Comparison of ENCODE assay signal across 21 mouse cellular contexts in genomic region chr11:117844997-117845396, GRCm38 (mm10). TPM values are rescaled to one million over a fixed set of nuclear protein-coding genes. Genes with fewer than 3 reads are reported as not detected.
DNase-seq lines count a peak whose midpoint lies in the region; ATAC-seq lines count a peak whose summit lies in the region.
"Had no signal": no experiment of that assay in that cellular context is flagged by ENCODE, and none has a peak within 500 bp of the region (broad histone marks: within the 10 kb centered on the region; RNA-seq: fewer than 3 reads in every experiment).

No protein-coding gene starts in this region.

- WGBS in intestine, embryonic 16.5 days: 58% methylated on average over 2 of the region's 2 CpGs
- 65% methylated on average over 2 of the region's 2 CpGs for WGBS in intestine, embryonic 15.5 days
- 63% methylated on average over 2 of the region's 2 CpGs for WGBS in embryonic facial prominence, embryonic 13.5 days
- 64% methylated on average over 2 of the region's 2 CpGs for whole genome bisulfite sequencing in kidney, embryonic 15.5 days
- 62% methylated on average over 2 of the region's 2 CpGs for WGBS in liver, embryonic 15.5 days (ENCODE audit: insufficient replicate concordance)

- H3K9me3 ChIP-seq in intestine, embryonic 16.5 days (ENCODE audit: control insufficient read depth, low read length): no peaks in the 10 kb centered on the region
- no peaks in the 10 kb centered on the region for H3K9me3 ChIP-seq in intestine, embryonic 15.5 days
- no peaks in the 10 kb centered on the region for H3K9me3 ChIP-seq in embryonic facial prominence, embryonic 13.5 days
- no peaks in the 10 kb centered on the region for H3K9me3 ChIP-seq in kidney, embryonic 15.5 days (replicated peaks)
- no peaks in the 10 kb centered on the region for H3K9me3 ChIP-seq in liver, embryonic 15.5 days (replicated peaks)
- H3K9me3 ChIP-seq: heart, embryonic 15.5 days; hindbrain, embryonic 12.5 days; neural tube, embryonic 12.5 days; stomach, embryonic 15.5 days had no signal

- H3K9ac ChIP-seq in intestine, embryonic 16.5 days (ENCODE audit: low read depth, low read length): 0 out of 2 replicates have a peak overlapping the region, but pooled peaks have one; percentile 19
- H3K9ac ChIP-seq in intestine, embryonic 15.5 days: no peak overlapping the region
- H3K9ac ChIP-seq in embryonic facial prominence, embryonic 13.5 days: peak overlapping the region; percentile 51; the same call in 1 of the 2 replicates
- no peak overlapping the region for H3K9ac ChIP-seq in kidney, embryonic 15.5 days
- no peak overlapping the region for H3K9ac ChIP-seq in liver, embryonic 15.5 days
- H3K9ac ChIP-seq: heart, embryonic 15.5 days; hindbrain, embryonic 12.5 days; neural tube, embryonic 12.5 days; stomach, embryonic 15.5 days had no signal

- no peak overlapping the region for H3K4me3 ChIP-seq in intestine, embryonic 16.5 days (ENCODE audit: low read length)
- H3K4me3 ChIP-seq in intestine, embryonic 15.5 days (replicated peaks): no peak overlapping the region
- no peak overlapping the region for H3K4me3 ChIP-seq in embryonic facial prominence, embryonic 13.5 days
- no peak overlapping the region for H3K4me3 ChIP-seq in kidney, embryonic 15.5 days (replicated peaks)
- H3K4me3 ChIP-seq in liver, embryonic 15.5 days (replicated peaks): no peak overlapping the region
- H3K4me3 ChIP-seq: heart, embryonic 15.5 days; hindbrain, embryonic 12.5 days; neural tube, embryonic 12.5 days; stomach, embryonic 15.5 days had no signal

- DNase-seq in thymus, postnatal 14 days: no peak
- DNase-seq in urinary bladder, adult 18-20 months (ENCODE audit: low spot score in 2 of 2): no peak
- DNase-seq in right cerebral cortex, postnatal 14 days: no peak
- DNase-seq: cerebellum, adult 11 months; cerebellum, postnatal 25 days; layer of hippocampus, postnatal 36 days; left cerebral cortex, postnatal 4 days; lung, postnatal 10 days; thymus, postnatal 36 days had no signal

- H3K4me2 ChIP-seq in intestine, embryonic 16.5 days (ENCODE audit: low read depth, low read length): no peak overlapping the region
- no peak overlapping the region for H3K4me2 ChIP-seq in intestine, embryonic 15.5 days (replicated peaks)
- H3K4me2 ChIP-seq in embryonic facial prominence, embryonic 13.5 days: no peak overlapping the region
- H3K4me2 ChIP-seq in kidney, embryonic 15.5 days: no peak overlapping the region
- no peak overlapping the region for H3K4me2 ChIP-seq in liver, embryonic 15.5 days
- H3K4me2 ChIP-seq: heart, embryonic 15.5 days; hindbrain, embryonic 12.5 days; neural tube, embryonic 12.5 days; stomach, embryonic 15.5 days had no signal

- H3K27ac ChIP-seq in intestine, embryonic 16.5 days (ENCODE audit: low read length): no peak overlapping the region
- H3K27ac ChIP-seq in intestine, embryonic 15.5 days: no peak overlapping the region
- peak overlapping the region; percentile 48; the same call in 1 of the 2 replicates for H3K27ac ChIP-seq in embryonic facial prominence, embryonic 13.5 days
- H3K27ac ChIP-seq in kidney, embryonic 15.5 days: peak overlapping the region; percentile 81
- peak overlapping the region; percentile 70 for H3K27ac ChIP-seq in liver, embryonic 15.5 days (replicated peaks)
- H3K27ac ChIP-seq: heart, embryonic 15.5 days; hindbrain, embryonic 12.5 days; neural tube, embryonic 12.5 days; stomach, embryonic 15.5 days had no signal

- H3K27me3 ChIP-seq in intestine, embryonic 16.5 days (replicated peaks; ENCODE audit: control insufficient read depth, insufficient read depth, low read length): no peaks in the 10 kb centered on the region
- no peaks in the 10 kb centered on the region for H3K27me3 ChIP-seq in intestine, embryonic 15.5 days (replicated peaks)
- H3K27me3 ChIP-seq in embryonic facial prominence, embryonic 13.5 days: no peaks in the 10 kb centered on the region
- no peaks in the 10 kb centered on the region for H3K27me3 ChIP-seq in kidney, embryonic 15.5 days
- no peaks in the 10 kb centered on the region for H3K27me3 ChIP-seq in liver, embryonic 15.5 days
- H3K27me3 ChIP-seq: heart, embryonic 15.5 days; hindbrain, embryonic 12.5 days; neural tube, embryonic 12.5 days; Patski; stomach, embryonic 15.5 days had no signal

- peaks cover 16% of the 10 kb centered on the region for H3K4me1 ChIP-seq in intestine, embryonic 16.5 days (ENCODE audit: control insufficient read depth, insufficient read depth, low read length)
- peaks cover 18% of the 10 kb centered on the region for H3K4me1 ChIP-seq in intestine, embryonic 15.5 days (replicated peaks)
- peaks cover 22% of the 10 kb centered on the region for H3K4me1 ChIP-seq in embryonic facial prominence, embryonic 13.5 days
- peaks cover 37% of the 10 kb centered on the region for H3K4me1 ChIP-seq in kidney, embryonic 15.5 days
- peaks cover 67% of the 10 kb centered on the region for H3K4me1 ChIP-seq in liver, embryonic 15.5 days (replicated peaks)

- no peaks in the 10 kb centered on the region for H3K36me3 ChIP-seq in intestine, embryonic 16.5 days (ENCODE audit: control insufficient read depth, insufficient read depth, low read length)
- no peaks in the 10 kb centered on the region for H3K36me3 ChIP-seq in intestine, embryonic 15.5 days
- H3K36me3 ChIP-seq in embryonic facial prominence, embryonic 13.5 days: no peaks in the 10 kb centered on the region
- H3K36me3 ChIP-seq in kidney, embryonic 15.5 days: no peaks in the 10 kb centered on the region
- no peaks in the 10 kb centered on the region for H3K36me3 ChIP-seq in liver, embryonic 15.5 days (replicated peaks)
- H3K36me3 ChIP-seq: heart, embryonic 15.5 days; hindbrain, embryonic 12.5 days; neural tube, embryonic 12.5 days; stomach, embryonic 15.5 days had no signal

- ATAC-seq in intestine, embryonic 16.5 days: no peak
- no peak for ATAC-seq in intestine, embryonic 15.5 days
- no peak for ATAC-seq in embryonic facial prominence, embryonic 13.5 days (ENCODE audit: insufficient number of reproducible peaks, insufficient read depth, low FRiP score, low TSS enrichment, low read depth)
- no peak for ATAC-seq in kidney, embryonic 15.5 days (replicated peaks; ENCODE audit: low FRiP score)
- no peak for ATAC-seq in liver, embryonic 15.5 days (ENCODE audit: insufficient read depth)
- ATAC-seq: forebrain, embryonic 14.5 days; intestine, postnatal 0 days; Patski had no signal

RNA-seq across cellular contexts. Expression of gene Birc5, which starts 4.1 kb away (rescaled TPM):
- 259 and 306 TPM in 2 replicates for polyA plus RNA-seq in intestine, embryonic 16.5 days (2015; fragmentation: Nextera tagmentation; extraction: Ambion mirVana)
- 307 and 336 TPM in 2 replicates for polyA plus RNA-seq in intestine, embryonic 15.5 days (2015; fragmentation: Nextera tagmentation; extraction: Ambion mirVana)
- polyA plus RNA-seq in embryonic facial prominence, embryonic 13.5 days (2015; fragmentation: Nextera tagmentation; extraction: Ambion mirVana): 326 and 344 TPM in 2 replicates
- 310 and 329 TPM in 2 replicates for polyA plus RNA-seq in kidney, embryonic 15.5 days (2015; fragmentation: Nextera tagmentation; extraction: Ambion mirVana)
- 306 and 347 TPM in 2 replicates for polyA plus RNA-seq in liver, embryonic 15.5 days (2015; fragmentation: Nextera tagmentation; extraction: Ambion mirVana)

RNA-seq across cellular contexts. Expression of gene Tmem235, which starts 15.6 kb away (rescaled TPM):
- 0.07 TPM in 1 of 2 replicates, not detected in the other for polyA plus RNA-seq in intestine, embryonic 16.5 days (2015; fragmentation: Nextera tagmentation; extraction: Ambion mirVana)
- not detected in 2 replicates for polyA plus RNA-seq in intestine, embryonic 15.5 days (2015; fragmentation: Nextera tagmentation; extraction: Ambion mirVana)
- not detected in 2 replicates for polyA plus RNA-seq in embryonic facial prominence, embryonic 13.5 days (2015; fragmentation: Nextera tagmentation; extraction: Ambion mirVana)
- not detected in 2 replicates for polyA plus RNA-seq in kidney, embryonic 15.5 days (2015; fragmentation: Nextera tagmentation; extraction: Ambion mirVana)
- polyA plus RNA-seq in liver, embryonic 15.5 days (2015; fragmentation: Nextera tagmentation; extraction: Ambion mirVana): not detected in 2 replicates
- polyA plus RNA-seq: forebrain, embryonic 14.5 days; heart, embryonic 15.5 days; hindbrain, embryonic 12.5 days; intestine, postnatal 0 days; neural tube, embryonic 12.5 days; stomach, embryonic 15.5 days had no signal

RNA-seq across cellular contexts. Expression of gene Tk1, which starts 19.1 kb away (rescaled TPM):
- polyA plus RNA-seq in intestine, embryonic 16.5 days (2015; fragmentation: Nextera tagmentation; extraction: Ambion mirVana): 119 and 147 TPM in 2 replicates
- 144 and 146 TPM in 2 replicates for polyA plus RNA-seq in intestine, embryonic 15.5 days (2015; fragmentation: Nextera tagmentation; extraction: Ambion mirVana)
- 143 and 150 TPM in 2 replicates for polyA plus RNA-seq in embryonic facial prominence, embryonic 13.5 days (2015; fragmentation: Nextera tagmentation; extraction: Ambion mirVana)
- polyA plus RNA-seq in kidney, embryonic 15.5 days (2015; fragmentation: Nextera tagmentation; extraction: Ambion mirVana): 127 and 128 TPM in 2 replicates
- 136 and 138 TPM in 2 replicates for polyA plus RNA-seq in liver, embryonic 15.5 days (2015; fragmentation: Nextera tagmentation; extraction: Ambion mirVana)

RNA-seq across cellular contexts. Expression of gene Afmid, which starts 19.3 kb away (rescaled TPM):
- polyA plus RNA-seq in intestine, embryonic 16.5 days (2015; fragmentation: Nextera tagmentation; extraction: Ambion mirVana): 9.6 and 10.7 TPM in 2 replicates
- polyA plus RNA-seq in intestine, embryonic 15.5 days (2015; fragmentation: Nextera tagmentation; extraction: Ambion mirVana): 8.3 and 8.9 TPM in 2 replicates
- polyA plus RNA-seq in embryonic facial prominence, embryonic 13.5 days (2015; fragmentation: Nextera tagmentation; extraction: Ambion mirVana): 4.2 and 5.1 TPM in 2 replicates
- 3.9 and 6.7 TPM in 2 replicates for polyA plus RNA-seq in kidney, embryonic 15.5 days (2015; fragmentation: Nextera tagmentation; extraction: Ambion mirVana)
- polyA plus RNA-seq in liver, embryonic 15.5 days (2015; fragmentation: Nextera tagmentation; extraction: Ambion mirVana): 11.8 and 12.0 TPM in 2 replicates

RNA-seq across cellular contexts. Expression of gene Tha1, which starts 28.3 kb away (rescaled TPM):
- 12.2 and 13.7 TPM in 2 replicates for polyA plus RNA-seq in intestine, embryonic 16.5 days (2015; fragmentation: Nextera tagmentation; extraction: Ambion mirVana)
- polyA plus RNA-seq in intestine, embryonic 15.5 days (2015; fragmentation: Nextera tagmentation; extraction: Ambion mirVana): 7.1 and 9.7 TPM in 2 replicates
- 2.7 and 2.9 TPM in 2 replicates for polyA plus RNA-seq in embryonic facial prominence, embryonic 13.5 days (2015; fragmentation: Nextera tagmentation; extraction: Ambion mirVana)
- polyA plus RNA-seq in kidney, embryonic 15.5 days (2015; fragmentation: Nextera tagmentation; extraction: Ambion mirVana): 5.3 TPM in 2 replicates
- 1.6 and 1.8 TPM in 2 replicates for polyA plus RNA-seq in liver, embryonic 15.5 days (2015; fragmentation: Nextera tagmentation; extraction: Ambion mirVana)

Comparison
In these comparisons a context has a peak if more than half of its experiments do, and no peak if none do; other contexts are left out.
1. H3K9ac ChIP-seq: peak in intestine, embryonic 16.5 days (single experiment) and embryonic facial prominence, embryonic 13.5 days (single experiment); none in intestine, embryonic 15.5 days (single experiment), kidney, embryonic 15.5 days (single experiment) and liver, embryonic 15.5 days (single experiment).
2. H3K27ac ChIP-seq: peak in embryonic facial prominence, embryonic 13.5 days (single experiment), kidney, embryonic 15.5 days (single experiment) and liver, embryonic 15.5 days (single experiment); none in intestine, embryonic 16.5 days (single experiment) and intestine, embryonic 15.5 days (single experiment).